Mouse (Mus musculus) bone marrow, adult 2 months (tissue): ENCODE results near the gene Fas.

Source experiments
- CTCF ChIP-seq: fragments of 200-500 bp; IDR thresholded peaks from 2 replicates; pipeline ENCODE4 v1.5.1; 2011; ENCODE audit warnings: low read length, control low read depth; ENCODE audit not compliant: control insufficient read depth, insufficient read depth
- POLR2A ChIP-seq: fragments of 200-500 bp; IDR thresholded peaks from 2 replicates; pipeline ENCODE4 v1.6.1; 2011; ENCODE audit warnings: low read depth, mild to moderate bottlenecking, control low read depth, low read length, borderline replicate concordance; ENCODE audit not compliant: control insufficient read depth

DNA sequence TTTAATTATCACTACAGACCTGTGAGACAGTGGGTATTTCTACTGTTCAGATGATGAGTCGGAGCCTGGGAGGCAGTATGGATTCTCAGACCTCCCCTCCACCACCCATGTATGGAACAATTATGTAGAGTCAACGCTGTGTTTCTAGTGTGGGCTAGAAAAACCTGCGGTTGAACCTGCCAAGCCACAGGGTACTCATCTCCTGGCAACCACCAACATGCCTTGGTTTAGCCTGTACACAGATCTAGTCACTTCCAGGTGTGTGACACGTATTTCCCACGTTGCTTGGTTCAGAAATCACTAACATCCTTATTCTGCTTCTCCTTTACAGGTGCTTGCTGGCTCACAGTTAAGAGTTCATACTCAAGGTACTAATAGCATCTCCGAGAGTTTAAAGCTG lies 16.3 kb downstream of the Fas start:
- TF ChIP-seq CTCF, result no peak
- TF ChIP-seq POLR2A, result no peak
